Mouse (Mus musculus) ovary, postnatal 10 days (tissue): ENCODE measurements around the gene Mdga1.
A peak's percentile ranks its signal among the peaks of the same experiment; 100 is the strongest.

Source experiments
- DNase-seq: peaks from one replicate; pipeline ENCODE4 v3.0.0; 2022; ENCODE audit warnings: low spot score

Mdga1 gene

DNA sequence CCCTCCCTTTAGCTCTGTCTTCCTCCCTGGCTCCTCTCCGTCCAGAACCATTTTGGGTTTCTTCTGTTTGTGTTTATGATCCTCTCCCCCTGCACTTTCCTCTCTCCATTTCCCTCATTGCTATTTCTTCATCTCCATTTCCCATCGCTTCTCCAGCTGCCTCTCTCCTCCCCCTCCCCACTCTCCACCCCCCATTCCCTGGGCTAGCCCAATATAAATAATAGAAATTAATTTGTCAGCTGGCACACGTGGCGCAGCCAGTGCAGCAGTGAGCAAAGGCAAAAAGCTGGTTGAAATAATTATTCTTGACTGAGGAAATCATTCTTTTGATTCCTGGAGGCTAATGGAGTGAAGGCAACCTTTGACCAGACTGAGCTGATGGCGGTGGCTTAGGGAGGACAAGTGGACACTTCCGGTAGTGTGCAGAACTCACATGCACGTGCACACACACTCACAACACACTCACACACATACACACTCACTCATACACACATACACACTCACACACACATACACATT is at the start of gene Mdga1:
Mdga1 (minus strand) TSS at position 51 of the 519 bp plus-strand sequence.
- DNase-seq: no peak

DNA sequence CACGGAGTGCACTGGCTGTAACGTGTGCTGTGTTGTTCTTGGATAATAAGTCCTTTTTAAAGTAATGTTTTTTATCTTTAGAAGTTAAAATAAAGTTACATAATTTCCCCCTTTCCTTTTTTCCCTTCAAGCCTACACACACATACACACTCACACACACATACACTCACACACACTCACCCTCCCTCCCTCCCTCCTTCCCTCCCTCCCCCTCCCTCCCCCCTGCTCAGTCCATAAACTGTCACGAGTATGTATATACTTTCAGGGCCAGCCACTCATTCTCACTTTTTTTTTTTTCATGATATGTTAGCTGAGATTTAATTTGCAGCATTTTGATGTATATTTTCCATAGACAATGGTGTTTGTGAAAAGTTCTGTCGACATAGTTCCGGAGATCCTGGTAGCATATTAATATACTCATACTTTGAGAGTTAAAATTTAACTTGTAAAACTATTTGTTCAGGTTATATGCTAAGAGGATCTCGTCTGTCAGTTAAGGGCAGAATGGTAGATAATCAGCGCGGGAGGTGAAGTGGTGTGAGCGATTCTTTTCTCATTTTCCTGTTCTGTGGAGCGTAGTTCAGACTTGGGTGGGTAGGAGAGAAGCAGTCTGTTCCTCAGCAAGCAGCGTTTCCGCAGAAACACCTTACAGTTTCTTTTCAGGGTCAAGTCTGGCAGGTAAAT is 49.2 kb upstream of the Mdga1 start:
- no peak for DNase-seq

DNA sequence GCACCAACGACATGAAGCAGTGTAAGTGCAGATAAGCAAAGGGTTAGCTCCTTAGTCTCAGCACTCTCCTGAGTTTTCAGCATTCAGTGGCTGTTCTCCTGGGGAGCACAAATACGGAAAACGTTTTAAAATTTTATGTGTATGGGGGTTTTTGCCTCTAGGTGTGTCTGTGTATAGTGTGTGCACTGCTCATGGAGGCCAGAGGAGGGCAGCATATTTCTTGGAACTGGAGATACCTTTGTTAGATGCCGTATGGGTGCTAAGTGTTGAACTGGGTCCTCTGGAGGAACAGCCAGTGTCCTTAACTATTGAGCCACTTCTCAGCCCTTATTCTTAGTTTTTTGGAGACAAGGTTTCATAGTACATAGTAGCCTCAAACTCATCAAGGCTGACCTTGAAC is 44.8 kb upstream of the Mdga1 start:
- no peak for DNase-seq

DNA sequence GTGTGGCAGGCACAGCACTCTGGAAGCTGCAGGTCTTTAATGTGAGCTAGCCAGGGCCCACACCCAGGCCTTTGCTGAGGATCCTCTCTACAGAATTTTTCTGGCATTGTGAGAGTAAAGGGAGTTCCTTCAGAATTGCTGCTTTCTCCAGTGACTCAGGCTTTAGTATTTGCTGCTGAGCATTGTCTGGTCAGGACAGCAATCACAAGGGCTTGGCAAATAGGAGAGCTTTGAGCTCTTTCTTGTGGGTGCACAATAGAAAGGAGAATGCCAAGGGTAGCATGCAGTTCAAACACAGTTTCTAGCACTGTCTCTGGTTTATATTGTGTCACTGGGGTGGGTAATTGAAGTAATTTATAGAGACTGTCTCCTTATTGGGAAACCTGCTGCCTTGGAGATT is 38.5 kb upstream of the Mdga1 start:
- DNase-seq: no peak

DNA sequence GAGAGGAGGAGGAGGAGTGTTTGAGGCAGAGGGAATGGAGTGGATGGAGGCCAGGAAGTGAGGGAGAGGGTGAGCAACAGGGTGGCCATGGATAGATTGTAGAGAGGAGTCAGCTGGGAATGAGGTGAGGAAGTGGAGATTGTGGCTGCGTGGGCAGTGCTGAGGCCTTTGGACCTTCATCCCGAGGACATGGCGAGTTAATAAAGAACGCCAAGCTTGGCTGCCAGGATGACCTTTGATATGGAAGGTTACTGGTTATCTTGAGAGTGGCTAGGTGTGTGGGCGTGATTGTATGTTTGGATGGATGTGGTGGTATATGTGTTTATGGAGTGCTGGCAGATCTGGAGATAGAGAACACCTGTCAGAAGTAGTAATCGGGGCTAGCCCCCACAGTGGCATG is 38.0 kb upstream of the Mdga1 start:
- DNase-seq: no peak

DNA sequence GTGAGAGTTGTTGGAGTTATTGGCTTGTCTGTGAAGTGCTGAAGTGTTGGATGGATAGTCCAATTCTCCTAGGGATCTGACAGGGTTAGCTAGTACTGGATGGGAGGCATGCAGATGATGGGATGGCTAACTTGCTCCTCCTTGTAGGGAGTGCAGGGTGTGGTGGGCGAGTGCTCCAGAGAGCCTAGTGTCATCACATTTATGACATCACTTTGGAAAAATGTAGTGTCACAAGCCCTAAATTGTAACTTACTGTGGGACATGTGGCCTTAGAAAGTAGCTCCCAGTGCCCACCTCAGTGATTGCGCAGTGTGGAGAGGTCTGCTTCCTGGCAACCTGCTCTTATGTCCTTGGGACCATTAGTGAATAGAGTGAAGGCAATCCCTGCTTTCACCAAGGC is 37.0 kb upstream of the Mdga1 start:
- DNase-seq: no peak

DNA sequence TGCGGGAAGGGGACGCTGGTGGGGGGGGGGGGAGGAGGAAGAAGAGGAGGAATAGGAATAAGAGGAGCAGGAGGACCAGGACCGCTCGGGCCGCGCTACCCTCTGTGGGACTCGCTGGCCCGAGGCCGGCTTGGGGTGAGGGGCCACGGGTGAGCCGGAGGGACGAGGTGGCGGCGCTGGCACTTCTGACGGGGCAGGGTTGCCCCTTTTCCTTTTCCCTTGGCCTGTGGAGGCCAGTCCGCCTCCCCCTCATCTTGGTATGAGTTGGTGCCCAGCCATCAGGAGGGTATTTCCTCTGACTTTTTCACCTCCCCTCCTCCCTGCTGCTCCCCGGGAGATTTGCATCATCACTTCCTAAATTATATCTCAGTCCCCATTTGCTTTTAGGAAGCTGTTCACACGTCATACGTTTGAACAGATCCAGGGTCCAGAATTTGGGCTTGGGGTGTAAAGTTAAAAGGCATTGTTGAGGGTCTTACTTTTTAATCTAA is 35.6 kb upstream of the Mdga1 start:
- peak; percentile 20 for DNase-seq

DNA sequence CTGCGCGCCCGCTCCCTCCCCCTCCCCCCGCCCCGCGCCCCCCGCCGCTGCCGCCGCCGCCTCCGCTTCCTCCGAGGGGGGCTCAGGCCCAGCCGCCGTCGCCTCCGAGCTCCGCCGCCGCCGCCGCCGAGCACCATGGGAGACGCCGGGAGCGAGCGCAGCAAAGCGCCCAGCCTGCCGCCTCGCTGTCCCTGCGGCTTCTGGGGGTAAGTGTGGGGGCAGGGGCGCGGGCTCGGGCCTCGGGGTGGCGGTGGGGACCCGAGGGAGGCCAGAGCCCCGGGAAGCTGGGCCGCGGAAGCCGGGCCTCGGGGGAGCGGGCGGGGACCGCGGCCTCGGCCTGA is 35.2 kb upstream of the Mdga1 start:
- no peak for DNase-seq

DNA sequence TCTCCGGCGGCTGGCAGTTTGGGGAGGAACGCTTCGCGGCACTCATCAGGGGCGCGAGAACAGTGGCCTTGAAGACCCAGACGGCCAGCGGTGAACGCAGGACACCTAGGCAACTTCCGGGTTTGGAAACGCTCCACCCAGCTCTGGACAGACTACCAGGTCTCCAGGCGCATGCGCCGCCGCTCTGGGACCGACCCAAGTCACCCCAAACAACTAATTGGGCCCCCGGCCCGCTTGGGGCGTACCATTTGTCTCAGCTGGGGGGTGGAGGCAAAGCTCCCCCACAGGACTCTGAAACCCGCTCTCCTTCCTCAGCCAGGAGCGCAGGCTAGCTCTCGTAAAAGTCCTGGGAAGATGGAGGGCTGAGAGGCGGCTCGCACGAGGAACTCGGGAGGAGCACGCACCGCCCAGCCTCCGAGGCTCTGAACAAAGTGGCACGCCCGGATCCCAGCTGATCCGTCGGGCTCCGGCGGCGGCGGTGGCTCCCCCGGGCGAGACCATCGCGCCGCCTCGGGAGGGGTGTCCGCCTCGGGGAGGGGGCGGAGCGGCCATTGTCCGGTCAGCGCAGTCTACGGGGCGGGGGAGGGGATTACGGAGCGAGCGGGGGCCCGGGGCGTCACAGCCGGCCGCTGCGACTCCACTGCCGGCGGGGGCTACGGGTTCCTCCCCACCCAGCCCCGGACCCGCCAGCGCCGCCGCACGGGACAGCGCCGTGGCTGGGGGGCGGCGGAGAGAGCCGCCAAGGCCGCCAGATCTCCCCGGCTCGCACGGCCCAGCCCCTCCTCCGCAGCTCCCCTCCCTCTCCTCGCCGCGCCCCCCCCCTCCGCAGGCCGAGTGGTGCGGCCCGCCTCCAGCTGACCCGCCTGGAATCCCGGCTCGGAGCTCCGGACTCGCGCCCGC is 34.6 kb upstream of the Mdga1 start, which contains the start of gene Zfand3:
Zfand3 (plus strand) TSS at position 531 of the 900 bp plus-strand sequence.
- peak; percentile 94 for DNase-seq

DNA sequence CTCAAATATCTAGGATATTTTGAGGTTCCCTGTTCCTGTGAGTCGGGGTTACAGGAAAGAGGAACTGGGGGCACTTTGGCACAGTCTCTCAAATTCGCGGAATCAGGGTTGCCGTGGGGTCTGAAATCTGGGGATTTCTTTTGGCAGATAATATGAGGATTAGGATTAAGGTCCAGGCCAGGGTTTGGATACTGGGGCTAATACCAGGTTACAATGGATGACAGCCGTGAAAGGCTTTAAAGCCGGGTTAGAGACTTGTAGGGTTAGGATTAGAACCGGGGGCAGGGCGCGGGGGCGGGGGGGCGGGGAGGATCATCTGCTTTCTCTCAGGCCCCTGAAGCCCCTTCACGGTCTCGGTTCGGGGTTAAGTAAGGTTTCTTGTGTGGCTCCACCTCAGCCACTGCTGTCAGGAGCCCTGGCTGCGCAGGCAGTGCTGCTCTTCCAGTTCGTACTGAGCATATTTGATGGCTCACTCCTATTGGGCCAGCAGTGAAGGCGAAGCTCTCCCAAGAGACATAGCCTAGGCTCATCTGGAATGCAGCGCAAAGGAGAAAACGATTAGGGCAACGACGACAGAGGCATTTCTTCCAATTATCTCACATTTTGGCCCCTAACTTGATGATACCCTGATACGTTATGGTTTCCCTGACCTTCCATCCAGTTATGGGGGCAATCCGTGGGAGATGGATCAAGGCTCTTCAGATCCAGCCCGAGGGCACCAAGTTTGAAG is 28.8 kb upstream of the Mdga1 start:
- DNase-seq: no peak

DNA sequence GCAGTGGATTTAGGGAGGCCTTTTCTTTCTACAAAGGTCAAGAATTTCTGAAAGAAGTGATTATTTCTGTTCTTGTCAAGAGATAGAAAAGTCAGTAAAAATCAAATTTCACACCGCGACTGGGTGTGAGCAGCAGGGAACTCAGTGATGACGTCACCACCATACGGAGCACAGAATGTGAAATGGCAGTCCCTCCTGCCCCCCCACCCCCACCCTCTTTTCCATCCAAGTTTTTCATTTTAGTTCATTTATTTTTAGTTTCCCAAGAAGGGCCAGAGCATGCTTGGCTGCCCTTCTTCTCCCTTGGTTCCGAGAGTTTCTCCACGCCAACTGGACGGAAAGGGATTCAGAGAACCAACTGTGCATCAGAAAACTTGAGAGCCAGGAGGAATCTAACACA is 27.8 kb upstream of the Mdga1 start:
- DNase-seq: no peak

DNA sequence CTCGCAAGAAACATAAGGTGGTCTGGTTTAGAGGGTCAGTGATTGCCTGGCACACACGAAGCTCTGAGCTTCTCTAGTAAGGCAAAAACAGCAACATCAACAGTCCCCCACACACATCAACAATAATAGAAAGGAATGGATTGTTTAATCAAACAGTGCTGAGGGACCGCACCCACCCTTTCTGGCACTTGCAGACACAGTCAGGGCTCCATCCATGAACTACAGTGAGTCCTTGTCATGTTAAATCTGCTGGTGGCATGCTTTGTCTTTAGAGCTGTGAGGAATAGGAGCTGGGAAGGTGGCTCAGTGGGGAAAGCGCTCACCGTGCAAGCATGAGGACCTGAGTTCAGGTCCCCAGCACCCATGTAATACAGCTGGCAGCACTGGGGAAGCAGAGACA is 26.1 kb upstream of the Mdga1 start:
- DNase-seq: no peak

DNA sequence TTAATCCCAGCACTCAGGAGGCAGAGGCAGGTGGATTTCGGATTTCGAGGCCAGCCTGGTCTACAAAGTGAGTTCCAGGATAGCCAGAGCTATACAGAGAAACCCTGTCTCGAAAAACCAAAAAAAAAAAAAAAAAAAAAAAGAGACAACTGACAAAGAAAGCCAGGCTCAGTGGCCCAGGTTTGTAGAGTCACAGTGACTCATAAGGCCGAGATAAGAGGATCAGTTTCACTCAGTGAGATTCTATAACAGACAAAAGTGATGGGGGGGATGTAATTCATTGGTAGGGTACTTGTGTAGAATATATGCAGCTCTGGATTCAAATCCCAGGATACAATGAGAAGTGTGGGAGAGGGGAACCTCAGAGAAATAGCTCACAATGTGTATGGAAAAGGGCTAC is 24.6 kb upstream of the Mdga1 start:
- DNase-seq: no peak

DNA sequence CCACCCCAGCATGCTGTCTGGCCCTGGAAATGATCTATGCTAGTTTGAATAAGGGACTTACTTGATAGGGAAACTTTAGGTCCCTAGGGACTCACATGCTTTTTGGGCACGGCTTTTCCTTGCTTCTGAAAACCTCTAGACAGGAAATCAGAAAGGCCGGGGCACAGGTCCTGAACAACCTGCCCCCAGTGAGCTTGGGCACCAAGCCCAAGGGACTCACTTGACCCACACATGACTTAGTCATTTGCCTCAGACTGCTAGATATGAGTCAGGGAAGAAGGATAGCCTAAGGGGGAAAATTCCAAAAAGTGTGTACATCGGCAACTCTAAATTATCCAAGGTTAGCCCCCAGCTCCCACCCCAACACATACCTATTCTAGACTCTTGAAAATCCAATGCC is 24.1 kb upstream of the Mdga1 start:
- DNase-seq: no peak

DNA sequence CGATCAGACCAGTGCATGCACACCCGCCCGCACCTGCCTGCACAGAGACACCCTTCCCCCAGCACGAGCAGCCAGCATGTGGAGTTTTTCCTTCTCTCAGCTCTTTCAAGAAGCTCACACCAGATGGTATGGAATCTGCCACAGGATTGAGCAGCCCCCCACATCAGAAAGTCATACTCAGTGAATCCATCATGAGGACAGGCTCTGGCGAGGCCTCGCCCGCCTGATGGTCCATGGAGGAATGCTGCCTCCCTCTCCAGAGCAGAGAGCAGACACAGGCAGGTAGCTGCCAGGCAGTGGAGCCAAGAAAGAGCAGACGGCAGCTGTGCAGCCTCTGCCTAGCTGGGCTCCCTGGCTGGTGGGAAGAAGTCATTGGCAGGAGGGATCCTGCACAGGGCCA is 23.6 kb upstream of the Mdga1 start:
- DNase-seq: no peak

DNA sequence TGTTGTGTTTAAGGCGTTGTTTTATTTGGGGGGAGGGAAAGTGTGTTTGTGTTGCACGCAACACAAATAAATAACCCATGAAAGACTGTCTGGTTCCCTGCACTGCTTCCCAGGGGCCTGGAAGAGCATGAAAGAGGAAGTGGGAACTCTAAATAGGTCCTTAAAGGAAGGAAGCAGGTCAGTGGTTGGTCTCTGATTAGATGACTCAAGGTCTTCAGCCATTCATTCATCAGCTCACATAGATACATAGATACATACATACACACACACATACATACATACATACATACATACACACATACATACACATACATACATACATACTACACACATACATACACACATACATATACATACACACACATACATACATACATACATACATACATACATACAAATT is 21.0 kb upstream of the Mdga1 start:
- no peak for DNase-seq

DNA sequence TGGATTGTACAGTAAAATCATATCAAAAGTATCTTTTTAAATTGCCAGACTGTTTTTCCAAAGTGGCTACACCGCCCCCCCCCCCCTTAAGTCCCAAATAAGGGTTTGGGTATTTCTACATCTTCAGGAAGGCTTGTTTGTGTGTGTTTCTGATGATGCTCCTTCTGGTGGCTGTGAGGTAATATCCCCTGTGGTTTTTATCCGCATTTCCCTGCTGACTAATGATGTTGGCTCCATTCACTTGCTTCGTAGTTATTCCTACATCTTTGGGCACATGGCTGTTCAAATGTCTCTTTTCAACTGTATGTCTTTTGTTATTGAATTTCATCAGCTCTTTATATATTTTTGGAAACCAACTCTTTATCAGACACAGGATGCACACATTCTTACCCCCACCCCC is 20.2 kb upstream of the Mdga1 start:
- DNase-seq: no peak

DNA sequence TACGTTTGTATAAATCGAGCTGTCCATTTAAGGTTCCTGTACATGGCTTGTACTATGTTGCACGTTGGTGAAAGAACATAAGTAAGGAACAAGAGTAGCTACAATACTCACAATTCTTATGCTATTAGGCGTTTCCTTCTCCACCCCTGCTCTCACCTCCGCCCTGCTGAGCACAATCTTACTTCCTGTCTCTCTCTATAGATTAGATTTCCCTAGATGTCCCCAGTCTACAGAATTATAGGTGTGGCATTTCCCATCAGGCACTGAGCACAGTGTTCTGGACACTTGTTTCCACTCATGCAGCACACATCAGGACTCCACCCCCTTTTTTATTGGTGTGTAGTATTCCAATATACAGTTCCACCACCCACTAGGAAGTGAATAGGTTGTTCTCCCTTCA is 19.8 kb upstream of the Mdga1 start:
- DNase-seq: no peak

DNA sequence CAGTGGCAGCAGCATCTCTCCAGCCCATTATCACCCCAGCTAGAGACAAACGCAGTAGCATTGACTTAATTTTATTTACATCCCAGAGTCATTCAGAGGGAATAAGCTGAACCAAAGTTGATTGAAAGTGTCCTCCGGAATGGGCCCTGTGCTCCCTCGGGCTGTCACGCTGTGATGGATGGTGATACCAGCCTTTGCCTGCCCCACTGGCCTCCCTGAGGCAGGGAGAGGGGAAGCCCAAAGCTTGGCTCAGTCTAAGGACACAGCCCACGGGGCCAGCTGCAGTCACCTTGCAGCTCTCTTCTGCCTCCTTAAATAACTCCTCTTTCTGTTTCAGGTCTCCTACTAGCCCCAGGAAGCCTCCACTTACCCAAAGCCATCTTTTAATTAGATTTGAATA is 18.3 kb upstream of the Mdga1 start:
- no peak for DNase-seq

DNA sequence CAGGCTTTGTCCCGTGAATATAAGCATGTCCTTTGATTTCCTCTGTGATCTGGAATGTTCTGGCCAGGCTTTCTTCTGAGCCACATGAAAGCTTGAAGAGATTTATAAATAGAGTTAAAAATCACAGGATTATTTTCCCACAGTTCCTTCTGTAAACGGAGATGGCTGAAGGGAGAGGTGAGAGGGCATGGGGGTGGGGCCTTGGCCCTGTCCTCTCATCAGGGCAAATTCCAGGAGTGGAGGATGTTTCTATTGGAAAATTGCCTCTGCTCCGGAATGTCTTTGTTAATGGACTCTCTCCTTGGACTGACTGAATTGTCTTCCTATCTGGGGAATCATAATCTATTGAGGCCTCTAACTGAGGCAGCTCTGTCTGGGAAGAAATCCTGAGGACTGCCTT is 15.6 kb upstream of the Mdga1 start:
- DNase-seq: no peak

DNA sequence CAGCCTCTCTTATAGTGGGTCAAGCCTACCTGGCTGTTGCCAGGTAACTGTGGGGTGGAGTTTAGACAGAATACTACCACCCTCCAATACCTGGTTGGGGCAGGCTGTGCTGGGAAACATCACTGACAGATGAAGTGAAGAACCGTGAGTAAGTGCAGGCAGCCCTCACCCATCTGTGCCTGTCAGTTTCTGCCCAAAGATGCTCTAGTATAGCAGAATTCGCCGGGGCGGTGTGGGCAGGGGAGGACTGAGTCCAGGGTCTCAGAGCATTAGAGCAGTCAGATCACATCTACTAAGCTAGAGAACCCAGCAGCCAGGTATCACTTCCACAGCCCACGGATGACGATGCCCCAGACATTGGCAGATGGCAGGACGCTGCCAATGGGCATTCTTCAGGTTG is 15.0 kb upstream of the Mdga1 start:
- no peak for DNase-seq

DNA sequence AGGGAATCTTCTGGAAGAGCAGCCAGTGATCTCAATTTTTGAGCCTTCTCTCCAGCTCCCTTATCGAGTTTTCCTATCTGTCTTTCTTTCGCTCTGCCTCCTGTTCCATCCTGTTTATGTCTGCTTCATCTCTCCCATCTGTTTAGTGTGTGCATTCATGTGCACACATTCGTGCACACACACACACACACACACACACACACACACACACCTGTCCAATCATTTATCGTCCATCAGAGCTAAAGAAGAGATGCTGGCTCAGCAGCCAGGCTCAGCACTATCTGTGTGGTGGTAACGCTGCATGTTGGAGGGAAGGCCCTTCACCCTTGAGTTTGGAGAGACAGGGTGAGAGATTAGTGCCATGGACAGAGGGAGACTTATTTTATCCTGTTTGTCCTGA is 13.3 kb upstream of the Mdga1 start:
- DNase-seq: no peak

DNA sequence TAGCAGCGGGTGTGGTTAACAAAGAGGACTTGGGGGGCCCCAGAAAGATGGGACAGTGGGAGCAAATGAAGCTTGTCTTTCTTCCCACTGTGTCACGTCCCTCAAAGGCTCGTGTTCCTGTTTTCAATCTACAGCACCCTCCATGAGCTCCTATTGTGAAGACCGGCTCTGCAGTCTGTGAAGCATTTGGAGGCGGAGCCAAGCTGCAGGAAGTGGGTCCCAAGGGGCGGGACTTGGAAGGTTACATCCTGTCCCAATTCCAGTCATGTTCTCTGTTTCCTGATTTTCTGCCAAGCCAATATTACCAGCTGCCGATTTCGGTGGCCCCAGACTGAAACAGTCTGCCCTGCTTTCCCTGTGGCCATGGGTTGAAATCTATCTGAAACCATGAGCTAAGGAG is 11.7 kb upstream of the Mdga1 start:
- DNase-seq: no peak
